In genomic region chr6:35379890-35380289, GRCm38 (mm10) we compare ENCODE assay signal across 8 mouse cellular contexts. TPM values are rescaled to one million over a fixed set of nuclear protein-coding genes. Genes with fewer than 3 reads are reported as not detected.
DNase-seq lines count a peak whose midpoint lies in the region; ATAC-seq and TF ChIP-seq lines count a peak whose summit lies in the region.

No protein-coding gene starts in this region.

- H3K27me3 ChIP-seq in embryonic facial prominence, embryonic 13.5 days = peaks cover 3% of the 10 kb centered on the region; the same call in 1 of the 2 replicates
- H3K27me3 ChIP-seq in heart, adult 2 months (ENCODE audit: control insufficient read depth, insufficient read depth, low read length) = no peaks in the 10 kb centered on the region
- no peaks in the 10 kb centered on the region for H3K27me3 ChIP-seq in kidney, adult 2 months (replicated peaks; ENCODE audit: control insufficient read depth, insufficient read depth, low read length)
- no peaks in the 10 kb centered on the region for H3K27me3 ChIP-seq in limb, embryonic 11.5 days (ENCODE audit: control insufficient read depth, insufficient read depth, low read length)

- no peak overlapping the region for H3K9ac ChIP-seq in embryonic facial prominence, embryonic 13.5 days
- no peak overlapping the region for H3K9ac ChIP-seq in heart, adult 2 months (ENCODE audit: low read depth, low read length)
- no peak overlapping the region for H3K9ac ChIP-seq in limb, embryonic 11.5 days (ENCODE audit: low read length)

- no peaks in the 10 kb centered on the region for H3K79me2 ChIP-seq in heart, adult 2 months (replicated peaks; ENCODE audit: control insufficient read depth, insufficient read depth, low read length)

- DNase-seq in A20 (ENCODE audit: low read depth, low spot score) = peak; percentile 86
- peak; percentile 81 to 89 for DNase-seq in adrenal gland, postnatal 36 days
- peak; percentile 80 to 81 for DNase-seq in heart, adult 2 months
- peak; percentile 88 for DNase-seq in kidney, adult 2 months
- DNase-seq in limb, embryonic 11.5 days (ENCODE audit: low spot score) = peak; percentile 85
- DNase-seq in spleen, postnatal 36 days (ENCODE audit: low spot score in 2 of 2) = peak; percentile 67 to 74

- intact Hi-C loops in heart, adult 2 months (cut with DNase I) = loop anchor here (10.0 kb wide), 4 partner anchors 865 to 1665 kb away; partner anchors contain the start of gene Chrm2

- peak; percentile 75; the same call in 1 of the 2 replicates for TF ChIP-seq EP300 in heart, adult 2 months (IDR thresholded peaks at IDR 0.05; ENCODE audit: insufficient read depth, low read depth, low read length)

- no peak for TF ChIP-seq POLR2A in heart, adult 2 months (IDR thresholded peaks at IDR 0.05; ENCODE audit: insufficient read depth, low read depth, low read length)
- no peak for TF ChIP-seq POLR2A in kidney, adult 2 months (IDR thresholded peaks at IDR 0.05; ENCODE audit: low read depth, low read length)

- no peak overlapping the region for H3K27ac ChIP-seq in embryonic facial prominence, embryonic 13.5 days
- no peak overlapping the region for H3K27ac ChIP-seq in heart, adult 2 months
- H3K27ac ChIP-seq in kidney, adult 2 months (ENCODE audit: insufficient read depth, low read depth, low read length) = no peak overlapping the region
- no peak overlapping the region; the same call in 1 of the 2 replicates for H3K27ac ChIP-seq in limb, embryonic 11.5 days (replicated peaks; ENCODE audit: low read depth, low read length)

- H3K4me1 ChIP-seq in embryonic facial prominence, embryonic 13.5 days = peaks cover 3% of the 10 kb centered on the region; the same call in 1 of the 2 replicates
- H3K4me1 ChIP-seq in heart, adult 2 months (ENCODE audit: control insufficient read depth, insufficient read depth, low read length) = 0 out of 2 replicates have a peak, but pooled peaks cover 1% of the 10 kb centered on the region
- H3K4me1 ChIP-seq in kidney, adult 2 months (ENCODE audit: control insufficient read depth, insufficient read depth, low read length) = no peaks in the 10 kb centered on the region; the same call in 1 of the 2 replicates
- H3K4me1 ChIP-seq in limb, embryonic 11.5 days (ENCODE audit: control insufficient read depth, insufficient read depth, low read length) = 0 out of 2 replicates have a peak, but pooled peaks cover 3% of the 10 kb centered on the region

- peak overlapping the region; percentile 40 for H3K4me2 ChIP-seq in embryonic facial prominence, embryonic 13.5 days
- 0 out of 2 replicates have a peak overlapping the region, but pooled peaks have one; percentile 7 for H3K4me2 ChIP-seq in limb, embryonic 11.5 days (ENCODE audit: low read depth, severe bottlenecking)

- no peaks in the 10 kb centered on the region for H3K36me3 ChIP-seq in embryonic facial prominence, embryonic 13.5 days
- H3K36me3 ChIP-seq in heart, adult 2 months (ENCODE audit: control insufficient read depth, insufficient read depth, low read length) = no peaks in the 10 kb centered on the region
- no peaks in the 10 kb centered on the region for H3K36me3 ChIP-seq in kidney, adult 2 months (ENCODE audit: control insufficient read depth, insufficient read depth, low read length)
- H3K36me3 ChIP-seq in limb, embryonic 11.5 days (ENCODE audit: control insufficient read depth, insufficient read depth, low read length) = no peaks in the 10 kb centered on the region

- H3K9me3 ChIP-seq in embryonic facial prominence, embryonic 13.5 days = no peaks in the 10 kb centered on the region
- no peaks in the 10 kb centered on the region for H3K9me3 ChIP-seq in limb, embryonic 11.5 days (ENCODE audit: control insufficient read depth, low read length)

- peak; percentile 97 for TF ChIP-seq CTCF in heart, adult 2 months (IDR thresholded peaks at IDR 0.05)
- peak; percentile 99 for TF ChIP-seq CTCF in kidney, adult 2 months (conservative IDR thresholded peaks at IDR 0.05; ENCODE audit: insufficient read depth, insufficient read length, low read depth, low read length)

- ATAC-seq in embryonic facial prominence, embryonic 13.5 days (ENCODE audit: insufficient number of reproducible peaks, insufficient read depth, low FRiP score, low TSS enrichment, low read depth) = no peak
- ATAC-seq in limb, embryonic 11.5 days (ENCODE audit: insufficient number of reproducible peaks, low FRiP score, low TSS enrichment, low read depth) = no peak
- peak; percentile 79 for ATAC-seq in monocyte, adult 5-6 weeks (replicated peaks; ENCODE audit: insufficient number of reproducible peaks, low FRiP score, low TSS enrichment, poor library complexity, severe bottlenecking)

- WGBS in embryonic facial prominence, embryonic 13.5 days = 9% methylated on average over 8 of the region's 8 CpGs
- 13% methylated on average over 8 of the region's 8 CpGs for WGBS in heart, adult 2 months
- WGBS in kidney, adult 2 months = 13% methylated on average over 8 of the region's 8 CpGs
- WGBS in limb, embryonic 11.5 days = 8% methylated on average over 8 of the region's 8 CpGs

- H3K4me3 ChIP-seq in embryonic facial prominence, embryonic 13.5 days = no peak overlapping the region
- H3K4me3 ChIP-seq in heart, adult 2 months = no peak overlapping the region
- no peak overlapping the region for H3K4me3 ChIP-seq in kidney, adult 2 months (ENCODE audit: insufficient read depth, low read depth, low read length)
- no peak overlapping the region for H3K4me3 ChIP-seq in limb, embryonic 11.5 days (ENCODE audit: low read depth, low read length)

RNA-seq across cellular contexts. Expression of gene Fam180a, which starts 53.9 kb away (rescaled TPM):
- total RNA-seq in adrenal gland, postnatal 36 days (2021) = 1 to 10 TPM; 1.7 to 4.6 TPM
- polyA plus RNA-seq in embryonic facial prominence, embryonic 13.5 days (2015; fragmentation: Nextera tagmentation; extraction: Ambion mirVana) = 1.5 and 3.1 TPM in 2 replicates
- under 1 TPM; 0.34 to 0.41 TPM for total RNA-seq in heart, adult 2 months (2021)
- polyA plus RNA-seq in heart, adult 2 months (2012; rRNA removed) = 0.16 and 0.23 TPM in 2 replicates
- 0.39 and 0.49 TPM in 2 replicates for polyA plus RNA-seq in kidney, adult 2 months (2012; rRNA removed)
- polyA plus RNA-seq in limb, embryonic 11.5 days (2014; fragmentation: Nextera tagmentation; extraction: Ambion mirVana) = not detected in 2 replicates
- total RNA-seq in monocyte, adult 5-6 weeks (2017) = 1.4 TPM in 1 of 3 replicates, not detected in the others
